Mouse (Mus musculus): ENCODE results near the gene Tmem218. TPM values are rescaled to one million over a fixed set of nuclear protein-coding genes. Genes with fewer than 3 reads are reported as not detected.

The Tmem218 gene
- total and polyA plus RNA-seq, 2 experiments from 2014 or later: 6.3 to 11.4 TPM

DNA sequence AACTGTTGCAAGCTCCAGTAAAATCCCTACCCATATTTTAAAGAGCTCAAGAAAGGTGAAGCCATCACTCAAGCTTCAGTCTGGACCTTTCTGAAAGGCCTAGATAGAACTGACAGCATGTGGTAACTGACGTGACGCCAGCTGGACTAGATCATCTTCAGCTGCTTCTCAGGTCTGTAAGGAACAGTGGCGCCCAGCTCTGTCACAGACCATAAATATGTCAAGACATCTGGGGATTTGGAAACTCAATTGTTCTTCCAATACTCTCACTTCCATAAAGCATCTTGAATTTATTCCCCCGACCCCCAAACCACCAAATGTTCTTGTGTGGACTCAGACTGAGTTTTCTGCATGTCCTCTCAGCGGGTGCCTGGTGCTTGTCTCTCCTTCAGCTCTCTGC is 7.6 kb upstream of the Tmem218 start:
- Histone ChIP-seq H3K4me1 (ENCODE audit: insufficient read depth, low read length) (no peaks in the 10 kb centered on the region), H3K9me3 (ENCODE audit: low read length) (no peaks in the 10 kb centered on the region), H3K36me3 (ENCODE audit: insufficient read depth, low read length) (no peaks in the 10 kb centered on the region), H3K27me3 (ENCODE audit: insufficient read depth, low read length) (no peaks in the 10 kb centered on the region), H3K9ac (replicated peaks; ENCODE audit: low read length) (no peak overlapping the region), H3K4me2 (ENCODE audit: low read depth, low read length) (no peak overlapping the region), H3K27ac (no peak overlapping the region), H3K4me3 (ENCODE audit: low read length) (no peak overlapping the region)
- no peak for ATAC-seq
- WGBS: 84% methylated on average over 5 of the region's 5 CpGs
- no peak for TF ChIP-seq CTCF (IDR thresholded peaks at IDR 0.05; ENCODE audit: low read depth)
- DNase-seq (ENCODE audit: low spot score): no peak

DNA sequence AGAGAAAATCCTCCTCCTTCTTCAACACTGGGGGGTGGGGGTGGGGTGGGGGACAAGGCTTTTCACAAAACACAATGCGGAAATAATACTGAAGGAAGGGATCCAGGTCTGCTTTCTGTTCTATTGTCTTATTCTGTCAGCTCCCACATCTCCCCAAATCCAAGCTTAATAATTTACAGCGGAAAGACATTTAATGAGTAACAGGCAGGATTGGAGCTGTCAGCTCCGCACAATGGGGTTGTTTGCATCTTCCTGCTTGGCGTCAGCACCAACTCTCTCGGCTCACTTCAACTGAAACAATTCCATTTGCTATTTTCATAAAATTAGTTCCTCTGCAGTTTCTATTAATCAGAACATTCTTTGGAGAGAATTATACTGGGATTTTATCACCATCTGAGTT is 4.1 kb upstream of the Tmem218 start:
- no peaks in the 10 kb centered on the region for H3K27me3 ChIP-seq (ENCODE audit: insufficient read depth, low read length)
- no peaks in the 10 kb centered on the region for H3K36me3 ChIP-seq (ENCODE audit: insufficient read depth, low read length)
- WGBS: 34% methylated on average over 5 of the region's 5 CpGs
- H3K9ac ChIP-seq (replicated peaks; ENCODE audit: low read length): no peak overlapping the region
- no peak for ATAC-seq
- H3K4me2 ChIP-seq (ENCODE audit: low read depth, low read length): no peak overlapping the region
- H3K27ac ChIP-seq: no peak overlapping the region
- no peak for DNase-seq (ENCODE audit: low spot score)
- TF ChIP-seq CTCF (IDR thresholded peaks at IDR 0.05; ENCODE audit: low read depth): no peak
- H3K4me3 ChIP-seq (ENCODE audit: low read length): no peak overlapping the region
- no peaks in the 10 kb centered on the region for H3K9me3 ChIP-seq (ENCODE audit: low read length)
- 0 out of 2 replicates have a peak, but pooled peaks cover 5% of the 10 kb centered on the region for H3K4me1 ChIP-seq (ENCODE audit: insufficient read depth, low read length)

DNA sequence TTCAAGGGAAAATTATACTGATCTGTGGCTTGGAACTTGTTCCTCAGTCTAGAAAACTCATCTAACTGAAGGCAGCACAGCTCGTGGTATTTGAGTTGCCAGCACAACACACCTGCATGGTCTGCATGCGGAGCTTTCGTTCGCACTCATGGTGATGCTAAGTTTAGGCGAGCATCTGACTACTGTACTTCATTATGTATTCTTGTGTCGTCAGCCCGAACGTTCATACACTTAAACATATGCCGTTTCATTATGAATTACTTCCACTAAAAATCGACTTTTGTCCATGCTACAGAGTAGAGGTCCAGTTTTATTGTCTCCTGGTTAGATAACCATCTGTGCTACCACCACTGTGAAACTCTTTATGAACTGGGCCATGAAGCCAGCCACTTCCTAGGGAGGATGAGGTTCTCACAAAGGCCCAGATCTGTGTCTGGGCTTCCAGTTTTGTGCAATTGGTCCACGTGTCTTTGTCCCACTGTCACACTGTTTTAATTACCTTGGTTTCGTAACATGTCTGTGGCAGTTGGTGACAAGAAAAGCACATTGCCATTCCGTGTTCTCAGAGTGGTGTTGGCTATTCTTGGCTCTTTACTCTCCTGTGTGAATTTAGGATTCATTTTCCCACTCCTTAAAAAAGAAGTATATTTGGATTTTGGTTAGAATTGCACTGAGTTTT is 5.2 kb downstream of the Tmem218 start:
- no peaks in the 10 kb centered on the region for H3K4me1 ChIP-seq (ENCODE audit: insufficient read depth, low read length)

DNA sequence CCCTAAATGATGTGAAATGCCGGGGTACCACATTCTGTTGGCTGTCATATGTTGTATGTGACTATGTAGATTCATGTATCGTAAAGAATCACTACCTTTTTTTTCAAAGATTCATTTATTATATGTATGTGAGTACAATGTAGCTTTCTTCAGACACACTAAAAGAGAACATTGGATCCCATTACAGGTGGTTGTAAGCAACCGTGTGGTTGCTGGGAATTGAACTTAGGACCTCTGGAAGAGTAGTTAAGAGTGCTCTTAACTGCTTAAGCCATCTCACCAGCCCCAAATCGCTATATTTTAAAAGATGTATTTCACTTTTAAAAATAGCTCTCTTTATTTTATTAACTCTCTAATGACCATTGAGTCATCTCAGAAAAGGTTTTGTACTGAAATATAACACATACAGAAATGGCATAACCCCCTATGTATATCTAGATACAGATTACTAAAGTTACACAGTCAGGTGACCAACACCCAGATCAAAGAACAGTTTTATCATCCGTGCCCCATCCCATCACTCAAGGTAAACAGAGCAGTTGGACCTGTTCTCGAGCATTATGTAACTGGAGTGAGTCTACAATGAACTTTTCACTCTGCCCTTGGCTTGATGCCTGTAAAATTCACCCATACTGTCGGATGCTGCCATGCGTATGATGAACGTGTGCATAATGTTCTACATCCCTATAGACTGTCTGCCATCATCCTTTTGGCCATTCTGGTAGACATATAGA is 6.5 kb downstream of the Tmem218 start:
- TF ChIP-seq CTCF (IDR thresholded peaks at IDR 0.05; ENCODE audit: low read depth): no peak
- no peak for ATAC-seq
- Histone ChIP-seq H3K9ac (replicated peaks; ENCODE audit: low read length) (no peak overlapping the region), H3K4me2 (ENCODE audit: low read depth, low read length) (no peak overlapping the region), H3K27me3 (ENCODE audit: insufficient read depth, low read length) (no peaks in the 10 kb centered on the region), H3K27ac (no peak overlapping the region), H3K4me1 (ENCODE audit: insufficient read depth, low read length) (no peaks in the 10 kb centered on the region), H3K36me3 (ENCODE audit: insufficient read depth, low read length) (no peaks in the 10 kb centered on the region), H3K9me3 (ENCODE audit: low read length) (no peaks in the 10 kb centered on the region), H3K4me3 (ENCODE audit: low read length) (no peak overlapping the region)
- 89% methylated on average over 9 of the region's 9 CpGs for WGBS
- DNase-seq (ENCODE audit: low spot score): no peak

More for the DNA sequence above, 5.2 kb downstream of the Tmem218 start:
- no peak overlapping the region for H3K4me3 ChIP-seq (ENCODE audit: low read length)
- 84% methylated on average over 13 of the region's 13 CpGs for WGBS
- no peak overlapping the region for H3K27ac ChIP-seq
- no peak for DNase-seq (ENCODE audit: low spot score)
- H3K9ac ChIP-seq (replicated peaks; ENCODE audit: low read length): no peak overlapping the region
- no peak for TF ChIP-seq CTCF (IDR thresholded peaks at IDR 0.05; ENCODE audit: low read depth)
- no peaks in the 10 kb centered on the region for H3K36me3 ChIP-seq (ENCODE audit: insufficient read depth, low read length)
- ATAC-seq: no peak
- no peaks in the 10 kb centered on the region for H3K9me3 ChIP-seq (ENCODE audit: low read length)
- H3K4me2 ChIP-seq (ENCODE audit: low read depth, low read length): no peak overlapping the region
- H3K27me3 ChIP-seq (ENCODE audit: insufficient read depth, low read length): no peaks in the 10 kb centered on the region

DNA sequence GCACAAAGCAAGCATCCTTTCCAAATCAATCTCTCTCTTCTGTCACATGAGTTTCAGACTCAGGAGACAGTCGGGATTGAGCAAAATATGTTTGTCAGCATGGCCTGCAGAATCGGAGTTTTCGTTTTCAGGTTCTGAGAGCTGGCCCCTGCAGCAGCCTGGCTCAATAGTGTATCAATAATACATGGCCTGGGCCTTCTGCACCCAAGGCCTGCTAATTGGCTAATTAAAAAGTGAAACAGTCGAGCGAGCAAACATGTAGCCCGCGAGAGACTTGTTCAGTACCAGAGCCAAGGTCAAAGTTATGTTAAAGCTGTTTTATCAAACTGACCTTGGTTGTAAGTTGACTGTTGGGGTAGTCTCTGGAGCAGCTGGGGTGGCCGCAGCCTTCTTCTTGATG is 12.7 kb downstream of the Tmem218 start:
- ATAC-seq (no peak), DNase-seq (ENCODE audit: low spot score) (no peak)
- Histone ChIP-seq H3K4me3 (ENCODE audit: low read length) (no peak overlapping the region), H3K27me3 (ENCODE audit: insufficient read depth, low read length) (no peaks in the 10 kb centered on the region), H3K9me3 (ENCODE audit: low read length) (no peaks in the 10 kb centered on the region), H3K9ac (replicated peaks; ENCODE audit: low read length) (no peak overlapping the region), H3K36me3 (ENCODE audit: insufficient read depth, low read length) (no peaks in the 10 kb centered on the region), H3K4me1 (ENCODE audit: insufficient read depth, low read length) (no peaks in the 10 kb centered on the region), H3K4me2 (ENCODE audit: low read depth, low read length) (no peak overlapping the region), H3K27ac (no peak overlapping the region)
- WGBS: 82% methylated on average over 8 of the region's 8 CpGs
- TF ChIP-seq CTCF (IDR thresholded peaks at IDR 0.05; ENCODE audit: low read depth): no peak

DNA sequence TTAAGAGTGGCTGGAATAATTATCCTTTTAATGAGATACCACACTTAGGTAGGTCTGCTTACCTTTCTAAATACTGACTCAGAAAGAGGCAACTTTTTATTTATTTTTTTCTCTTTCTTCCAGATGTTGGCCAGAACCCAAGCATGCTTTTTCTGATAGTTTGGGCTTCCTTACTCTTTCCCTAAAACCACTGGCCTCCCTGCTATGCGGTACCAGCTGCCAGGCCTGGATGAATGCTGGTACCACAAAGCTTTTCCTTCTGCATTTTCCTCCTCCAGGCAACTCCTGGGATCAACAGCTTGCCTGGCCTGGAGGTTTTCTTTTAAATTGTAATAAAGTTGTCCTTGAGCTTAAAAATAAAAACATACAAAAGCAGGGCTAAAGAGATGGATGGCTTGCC is 17.6 kb downstream of the Tmem218 start:
- DNase-seq (ENCODE audit: low spot score) (no peak), ATAC-seq (no peak)
- no peak for TF ChIP-seq CTCF (IDR thresholded peaks at IDR 0.05; ENCODE audit: low read depth)
- H3K9me3 ChIP-seq (ENCODE audit: low read length): no peaks in the 10 kb centered on the region
- no peaks in the 10 kb centered on the region for H3K36me3 ChIP-seq (ENCODE audit: insufficient read depth, low read length)
- 88% methylated on average over 1 of the region's 1 CpGs for WGBS
- H3K27me3 ChIP-seq (ENCODE audit: insufficient read depth, low read length): no peaks in the 10 kb centered on the region
- H3K27ac ChIP-seq: no peak overlapping the region
- H3K4me3 ChIP-seq (ENCODE audit: low read length): no peak overlapping the region
- no peaks in the 10 kb centered on the region for H3K4me1 ChIP-seq (ENCODE audit: insufficient read depth, low read length)
- H3K9ac ChIP-seq (replicated peaks; ENCODE audit: low read length): no peak overlapping the region
- no peak overlapping the region for H3K4me2 ChIP-seq (ENCODE audit: low read depth, low read length)

DNA sequence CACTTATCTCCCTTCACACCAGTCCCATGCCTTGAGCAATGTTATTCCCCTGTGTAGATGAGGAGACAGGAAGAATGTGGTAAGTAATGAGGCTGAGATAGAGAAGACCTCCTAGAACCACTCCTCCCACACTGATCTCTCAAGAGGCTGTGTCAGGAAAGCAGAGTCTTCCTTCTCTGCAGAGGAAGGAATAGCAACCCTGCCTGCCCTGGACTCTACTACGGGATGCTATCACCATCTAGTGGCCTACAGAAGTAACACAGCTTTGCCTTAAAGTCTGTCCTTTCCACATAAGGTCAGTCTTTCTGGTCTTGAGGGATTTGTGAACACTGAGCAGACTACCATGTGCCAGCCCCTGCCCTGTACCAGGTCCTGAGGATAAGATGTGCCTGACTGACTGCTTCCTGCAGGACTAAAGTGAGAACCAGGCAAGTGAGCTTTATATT is 21.9 kb downstream of the Tmem218 start:
- Histone ChIP-seq H3K27me3 (ENCODE audit: insufficient read depth, low read length) (no peaks in the 10 kb centered on the region), H3K27ac (no peak overlapping the region), H3K4me1 (ENCODE audit: insufficient read depth, low read length) (no peaks in the 10 kb centered on the region), H3K4me3 (ENCODE audit: low read length) (no peak overlapping the region), H3K36me3 (ENCODE audit: insufficient read depth, low read length) (no peaks in the 10 kb centered on the region), H3K9ac (replicated peaks; ENCODE audit: low read length) (no peak overlapping the region), H3K9me3 (ENCODE audit: low read length) (no peaks in the 10 kb centered on the region), H3K4me2 (ENCODE audit: low read depth, low read length) (no peak overlapping the region)
- ATAC-seq (peak; percentile 91), DNase-seq (ENCODE audit: low spot score) (peak; percentile 86)
- TF ChIP-seq CTCF (IDR thresholded peaks at IDR 0.05; ENCODE audit: low read depth): peak; percentile 100
- WGBS: 5% methylated on average over 1 of the region's 1 CpGs
